Mouse (Mus musculus) olfactory bulb, adult 2 months (tissue): ENCODE measurements around the gene Ankrd27. TPM values are rescaled to one million over a fixed set of nuclear protein-coding genes. Genes with fewer than 3 reads are reported as not detected.
A peak's percentile ranks its signal among the peaks of the same experiment; 100 is the strongest.

Source experiments
- H3K27ac ChIP-seq: fragments of 200-500 bp; 2 replicates; pipeline ENCODE4 v1.5.1; 2012; ENCODE audit warnings: low read depth, low read length; ENCODE audit not compliant: insufficient read depth
- H3K4me1 ChIP-seq: fragments of 200-500 bp; 2 replicates; pipeline ENCODE4 v1.6.1; 2012; ENCODE audit warnings: low read length; ENCODE audit not compliant: control insufficient read depth, insufficient read depth
- H3K4me3 ChIP-seq: fragments of 200-500 bp; 2 replicates; pipeline ENCODE4 v1.5.1; 2012; ENCODE audit warnings: mild to moderate bottlenecking, low read depth, low read length, moderate library complexity; ENCODE audit not compliant: insufficient read depth
- CTCF ChIP-seq: fragments of 200-500 bp; IDR thresholded peaks from 2 replicates; pipeline ENCODE4 v1.5.1; 2012; ENCODE audit warnings: low read depth, mild to moderate bottlenecking, low read length, moderate library complexity; ENCODE audit not compliant: insufficient read depth
- POLR2A ChIP-seq: fragments of 200-500 bp; IDR thresholded peaks from 2 replicates; pipeline ENCODE4 v1.6.1; 2012; ENCODE audit warnings: mild to moderate bottlenecking, low read depth, low read length, moderate library complexity; ENCODE audit not compliant: insufficient read depth
- WGBS: fragments of 180-500 bp; shearing (Covaris S2); methylation state at CpG from one replicate; pipeline ENCODE4 v1.1.7; 2018; 5-methylcytosine and 5-hydroxymethylcytosine counted together
- polyA plus RNA-seq: library from polyadenylated mRNA; stranded (reverse); fragments of >200 nt; gene quantifications from 2 replicates; pipeline ENCODE4 v1.2.4, GENCODE M21; 2012; ENCODE audit warnings: low replicate concordance; ENCODE audit not compliant: missing spikeins, insufficient read depth, insufficient read length

Gene Ankrd27
- polyA plus RNA-seq, 1 experiment = not detected

- WGBS = 77% methylated on average over 5 of the region's 5 CpGs
- H3K27ac ChIP-seq = no peak overlapping the region
- peaks cover 23% of the 10 kb centered on the region for H3K4me1 ChIP-seq
- H3K4me3 ChIP-seq = no peak overlapping the region
- TF ChIP-seq POLR2A (no peak), CTCF (no peak)
Measured at GRCm38 (mm10) chr7:35582719-35583118, 3.3 kb upstream of the Ankrd27 start.

GRCm38 (mm10) chr7:35583476-35584025 is 2.5 kb upstream of the Ankrd27 start:
- Histone ChIP-seq H3K4me3 (no peak overlapping the region), H3K27ac (no peak overlapping the region), H3K4me1 (peaks cover 23% of the 10 kb centered on the region)
- TF ChIP-seq POLR2A = no peak
- TF ChIP-seq CTCF = no peak
- WGBS = 37% methylated on average over 11 of the region's 11 CpGs

GRCm38 (mm10) chr7:35584068-35584785 is 1.8 kb upstream of the Ankrd27 start:
- H3K27ac ChIP-seq = no peak overlapping the region
- 12% methylated on average over 36 of the region's 36 CpGs for WGBS
- H3K4me1 ChIP-seq = peaks cover 23% of the 10 kb centered on the region
- H3K4me3 ChIP-seq = peak overlapping the region; percentile 64
- TF ChIP-seq POLR2A = no peak
- TF ChIP-seq CTCF = no peak

GRCm38 (mm10) chr7:35584786-35585190 is 1.3 kb upstream of the Ankrd27 start:
- WGBS = under 1% methylated on average over 50 of the region's 50 CpGs
- peak overlapping the region; percentile 64 for H3K4me3 ChIP-seq
- no peak for TF ChIP-seq CTCF
- peaks cover 23% of the 10 kb centered on the region for H3K4me1 ChIP-seq
- no peak overlapping the region for H3K27ac ChIP-seq

DNA sequence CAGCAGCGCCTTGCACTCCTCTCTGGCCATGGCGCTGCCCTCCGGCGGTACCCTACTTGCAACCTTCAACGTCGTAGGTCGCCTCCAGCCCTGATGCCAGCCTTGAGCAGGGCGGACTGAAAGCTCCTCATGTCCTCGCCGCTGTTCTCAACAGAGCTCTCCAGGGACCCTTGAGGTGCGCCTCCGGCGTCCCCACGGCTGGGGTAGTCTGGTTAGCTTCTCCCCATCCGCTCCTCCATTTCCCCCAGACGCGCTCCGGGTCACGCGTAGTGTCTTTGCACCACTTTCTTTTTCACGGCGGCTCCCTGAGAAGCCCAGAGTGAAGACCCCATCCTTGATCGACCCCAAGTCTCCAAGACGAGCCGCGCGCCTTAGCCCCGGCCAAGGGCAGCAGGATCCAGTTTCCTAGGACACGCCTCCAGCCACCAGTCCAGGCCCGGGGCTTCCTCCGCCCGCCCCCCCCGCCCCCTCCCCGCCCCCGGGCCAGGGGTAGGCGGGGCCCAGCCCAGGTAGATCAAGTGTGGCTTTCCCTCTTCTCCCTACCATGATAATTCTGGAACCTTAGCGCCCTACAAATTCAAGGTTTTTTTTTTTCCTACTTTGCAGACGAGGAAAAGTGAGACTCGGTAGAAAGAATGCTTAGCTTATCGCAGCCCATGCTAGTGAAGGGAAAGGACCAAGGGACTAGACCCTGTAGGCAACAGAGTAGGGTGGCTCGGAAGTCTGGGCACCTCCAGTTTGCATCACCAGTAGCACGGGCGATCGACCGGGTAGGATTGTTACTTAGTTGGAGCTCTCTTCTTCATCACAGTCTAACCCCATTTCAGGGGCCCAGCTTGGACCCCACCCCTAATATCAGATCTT is 621 bp upstream of the Ankrd27 start, which contains the start of gene Rgs9bp:
Rgs9bp (minus strand) TSS at position 392 of the 864 bp plus-strand sequence.
- TF ChIP-seq CTCF (no peak), POLR2A (no peak; the same call in 1 of the 2 replicates)
- Histone ChIP-seq H3K4me1 (peaks cover 23% of the 10 kb centered on the region), H3K4me3 (peak within 1 kb of the TSS; percentile 64), H3K27ac (no peak within 1 kb of the TSS)
- WGBS = 1% methylated on average over 45 of the region's 45 CpGs

GRCm38 (mm10) chr7:35586906-35587445 is 932 bp downstream of the Ankrd27 start:
- 25% methylated on average over 15 of the region's 15 CpGs for WGBS
- peak overlapping the region; percentile 64 for H3K4me3 ChIP-seq
- H3K4me1 ChIP-seq = peaks cover 23% of the 10 kb centered on the region
- TF ChIP-seq CTCF (no peak), POLR2A (no peak)
- H3K27ac ChIP-seq = no peak overlapping the region

DNA sequence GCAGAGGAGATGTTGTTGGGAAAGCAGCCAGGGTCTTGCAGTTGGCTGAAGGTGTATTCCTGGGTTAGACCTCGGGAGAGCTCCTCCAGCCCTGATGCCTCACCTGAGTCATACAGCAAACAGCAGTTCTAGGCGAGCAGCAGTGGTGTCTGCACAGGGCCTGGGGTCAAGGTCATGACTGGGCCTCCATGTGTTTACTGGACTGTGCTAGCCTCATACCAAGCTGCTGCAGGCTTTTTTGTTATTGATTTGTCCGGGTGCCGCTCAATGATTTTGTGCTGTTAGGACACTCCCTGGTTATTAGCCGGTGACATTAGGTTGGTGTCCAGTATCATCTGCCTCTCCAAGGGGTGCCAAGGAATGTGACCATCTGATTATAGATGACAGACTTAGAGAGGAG is 1.7 kb downstream of the Ankrd27 start:
- no peak overlapping the region for H3K27ac ChIP-seq
- 86% methylated on average over 5 of the region's 5 CpGs for WGBS
- TF ChIP-seq POLR2A (no peak), CTCF (no peak)
- peaks cover 23% of the 10 kb centered on the region for H3K4me1 ChIP-seq
- H3K4me3 ChIP-seq = no peak overlapping the region

DNA sequence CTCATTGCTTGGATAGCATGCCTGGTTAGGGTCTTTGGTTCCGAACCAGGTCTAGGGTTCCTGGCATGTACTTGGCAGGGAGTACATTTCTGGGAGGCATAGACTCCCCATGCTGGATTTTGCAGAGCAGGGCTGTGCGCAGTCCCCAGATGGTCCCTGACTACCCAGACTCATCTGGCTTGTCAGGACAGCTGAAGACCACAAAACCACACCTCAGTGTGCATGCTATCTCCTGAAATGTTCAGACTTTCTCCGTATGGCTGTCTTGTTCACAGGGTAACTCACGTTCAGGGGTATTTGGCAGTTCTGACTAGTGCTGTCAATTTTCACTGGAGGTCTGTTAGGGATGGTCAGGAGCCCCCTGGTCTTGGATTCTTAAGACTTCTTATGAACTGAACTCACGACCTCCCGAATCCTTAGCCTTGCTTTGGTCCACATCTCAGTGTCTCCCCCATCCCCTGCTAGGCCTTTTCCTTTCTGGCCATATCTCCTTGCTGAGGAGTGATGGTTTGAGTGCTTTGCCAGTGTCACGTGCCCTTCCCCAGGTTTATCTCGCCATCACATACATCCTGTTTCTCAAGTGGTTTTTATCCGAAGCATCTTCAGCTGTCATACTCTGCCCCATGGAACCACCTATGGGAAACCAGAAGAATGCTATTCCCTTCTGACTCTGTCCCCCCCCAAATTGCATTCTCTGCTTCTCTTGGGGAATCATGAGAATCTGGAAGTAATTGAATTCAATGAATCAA is 2.8 kb downstream of the Ankrd27 start:
- H3K4me1 ChIP-seq = peaks cover 23% of the 10 kb centered on the region
- TF ChIP-seq CTCF (no peak), POLR2A (no peak)
- no peak overlapping the region for H3K27ac ChIP-seq
- no peak overlapping the region for H3K4me3 ChIP-seq
- 92% methylated on average over 9 of the region's 9 CpGs for WGBS

- Histone ChIP-seq H3K4me1 (peaks cover 20% of the 10 kb centered on the region), H3K27ac (no peak overlapping the region), H3K4me3 (no peak overlapping the region)
- WGBS = 80% methylated on average over 7 of the region's 7 CpGs
- TF ChIP-seq POLR2A (no peak), CTCF (no peak)
Measured at GRCm38 (mm10) chr7:35589485-35589884, 3.4 kb downstream of the Ankrd27 start.
